Mouse (Mus musculus) thymus, postnatal 4 days (tissue): ENCODE measurements around the gene Dpp8.
"Not testable (repeated sequence)": the region's sequence is repeated elsewhere in the genome, so short reads cannot be mapped to it uniquely, and the experiment has no call there.

Source experiments
- DNase-seq: peaks from one replicate; pipeline ENCODE4 v3.0.0; 2021

The Dpp8 gene

DNA sequence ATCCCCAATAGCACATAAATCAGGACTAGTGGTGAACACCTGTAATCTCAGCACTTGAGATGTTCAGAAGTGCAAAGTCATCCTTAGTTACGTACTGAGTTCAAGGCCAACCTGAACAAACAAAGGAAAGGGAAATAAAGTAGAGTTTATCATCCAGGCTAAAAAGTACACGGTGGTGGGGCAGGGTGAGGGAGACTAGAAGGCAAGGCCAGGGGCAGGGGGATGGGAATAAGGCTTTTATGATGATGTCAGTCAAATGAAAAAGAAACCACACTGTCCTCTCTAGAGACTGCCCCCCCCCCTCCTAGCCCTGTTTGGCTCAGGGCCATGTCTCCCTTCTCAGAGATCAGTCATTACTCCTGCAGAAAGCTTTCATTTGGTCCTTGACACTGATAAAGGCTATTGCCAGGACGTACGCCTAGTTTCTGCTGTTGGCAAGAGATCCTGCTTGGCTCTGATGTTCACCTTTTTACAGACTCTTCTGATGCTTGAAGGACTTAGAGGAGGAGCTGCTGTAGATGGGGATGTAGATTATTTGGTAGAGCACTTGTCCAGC is 9.6 kb upstream of the Dpp8 start:
- no peak for DNase-seq

DNA sequence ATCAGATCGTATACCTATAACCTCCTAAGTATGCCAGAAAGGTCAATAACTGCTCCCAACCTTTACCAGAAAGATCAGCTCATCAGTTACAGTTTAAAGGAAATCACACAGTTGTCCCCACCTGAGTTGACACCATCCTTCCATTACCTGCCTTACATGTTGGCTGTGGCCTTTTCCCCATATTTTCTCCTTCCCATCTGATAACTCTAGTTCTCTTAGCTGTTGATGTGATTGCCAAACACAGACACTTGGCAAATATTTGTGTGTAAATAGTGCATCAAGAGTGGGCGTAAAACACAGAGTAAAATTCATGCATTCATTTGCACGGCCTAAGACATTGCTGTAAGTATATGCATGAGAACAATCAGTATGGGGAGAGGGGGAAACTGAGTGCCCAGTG is 8.8 kb upstream of the Dpp8 start:
- DNase-seq: no peak

DNA sequence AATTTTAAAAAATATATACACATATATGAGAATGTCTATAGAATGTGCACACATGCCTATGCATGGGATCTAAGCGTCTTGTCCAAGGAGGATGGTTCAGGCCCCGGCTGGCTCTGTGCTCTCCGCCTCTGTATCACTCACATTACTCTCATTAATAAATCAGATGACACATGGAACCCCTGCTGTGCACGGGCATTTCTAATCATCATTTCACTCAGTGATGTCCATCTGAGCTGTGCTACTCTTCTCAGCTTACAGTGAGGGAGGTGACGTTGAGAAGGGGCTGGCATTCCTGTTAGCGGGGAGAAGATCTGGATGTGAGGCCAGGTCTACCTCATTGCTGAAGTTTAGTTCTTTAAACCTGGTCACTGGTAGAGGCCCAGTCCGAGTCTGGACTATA is 5.0 kb upstream of the Dpp8 start:
- no peak for DNase-seq

DNA sequence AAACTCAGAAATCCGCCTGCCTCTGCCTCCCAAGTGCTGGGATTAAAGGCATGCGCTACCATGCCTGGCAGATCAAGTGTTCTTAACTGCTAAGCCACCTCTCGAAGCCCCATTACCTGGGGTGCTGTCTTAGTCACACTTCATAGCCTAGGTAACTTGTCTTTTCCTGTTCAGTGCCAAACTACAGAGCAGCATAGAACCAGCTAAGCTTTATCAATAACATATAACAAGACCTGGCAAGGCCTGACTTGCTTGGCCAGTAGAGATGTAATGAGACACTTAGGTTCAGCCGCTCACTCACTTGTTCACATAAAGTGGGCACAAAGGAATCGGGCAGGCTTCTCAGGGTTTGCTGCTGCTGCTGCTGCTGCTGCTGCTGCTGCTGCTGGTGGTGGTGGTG is 3.9 kb upstream of the Dpp8 start:
- no peak for DNase-seq

DNA sequence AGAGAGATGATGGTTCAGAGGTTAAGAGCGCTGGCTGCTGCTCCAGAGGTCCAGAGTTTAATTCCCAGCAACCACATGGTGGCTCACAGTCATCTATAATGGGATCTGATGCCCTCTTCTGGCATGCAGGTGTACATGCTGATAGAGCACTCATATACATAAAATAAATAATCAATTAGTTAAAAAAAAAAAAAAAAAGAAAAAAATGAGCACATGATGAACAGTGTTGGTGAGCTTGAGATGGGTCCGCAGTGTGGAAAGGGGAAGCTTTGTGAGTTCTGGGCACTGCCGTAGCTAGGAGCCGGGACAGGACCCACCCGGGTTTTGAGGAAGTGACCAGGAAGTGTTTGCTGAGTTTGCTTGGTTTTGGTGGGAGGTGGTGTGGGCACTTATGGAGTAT is 859 bp upstream of the Dpp8 start:
- DNase-seq: peak; percentile 19

DNA sequence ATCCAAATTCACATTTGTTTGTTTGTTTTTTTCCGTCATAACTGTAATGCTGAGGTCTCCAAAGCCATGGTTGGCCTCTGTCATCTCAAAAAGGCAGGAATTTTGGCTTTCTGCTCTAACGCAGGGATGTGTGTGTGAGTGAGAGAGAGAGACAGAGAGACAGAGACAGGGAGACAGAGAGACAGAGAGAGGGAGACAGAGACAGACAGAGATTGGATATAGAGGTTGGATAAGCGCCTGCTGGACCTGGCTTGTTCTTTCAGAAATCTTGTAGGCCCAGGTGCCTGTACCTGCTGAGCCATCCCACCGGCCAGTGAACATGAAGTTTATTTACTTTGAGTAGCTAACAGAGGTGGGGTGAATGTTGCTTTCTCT is 333 bp upstream of the Dpp8 start:
- no peak for DNase-seq

DNA sequence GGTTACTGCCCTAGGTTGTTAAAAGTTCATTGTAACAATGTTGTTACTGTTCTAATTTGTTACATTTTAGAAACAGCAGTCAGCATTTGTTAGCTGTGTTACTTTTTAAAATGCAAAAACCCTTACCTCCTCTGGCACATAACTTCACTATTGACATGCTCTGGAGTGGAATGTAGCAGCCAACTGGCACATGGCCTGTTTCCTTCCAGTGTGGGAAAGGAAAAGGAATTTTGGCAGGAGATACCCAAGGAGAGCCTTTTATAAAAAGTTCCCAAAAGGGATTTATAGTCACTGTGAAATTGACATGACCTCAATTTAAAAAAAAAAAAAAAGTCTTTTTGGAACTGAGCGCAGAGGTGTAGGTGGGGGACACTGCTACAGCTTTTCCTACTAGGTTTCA is 4.2 kb downstream of the Dpp8 start:
- DNase-seq: no peak

DNA sequence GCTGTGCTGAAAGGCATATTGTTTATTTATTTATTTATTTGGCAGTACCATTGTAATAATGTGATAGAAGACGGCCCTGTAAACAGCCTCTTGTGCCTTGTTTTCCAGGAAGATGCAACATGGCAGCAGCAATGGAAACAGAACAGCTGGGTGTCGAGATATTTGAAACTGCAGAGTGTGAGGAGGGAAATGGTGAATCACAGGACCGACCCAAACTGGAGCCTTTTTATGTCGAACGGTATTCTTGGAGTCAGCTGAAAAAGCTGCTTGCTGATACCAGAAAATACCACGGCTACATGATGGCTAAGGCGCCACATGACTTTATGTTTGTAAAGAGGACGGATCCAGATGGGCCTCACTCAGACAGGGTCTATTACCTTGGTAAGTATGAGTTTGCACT is 4.6 kb downstream of the Dpp8 start:
- no peak for DNase-seq

DNA sequence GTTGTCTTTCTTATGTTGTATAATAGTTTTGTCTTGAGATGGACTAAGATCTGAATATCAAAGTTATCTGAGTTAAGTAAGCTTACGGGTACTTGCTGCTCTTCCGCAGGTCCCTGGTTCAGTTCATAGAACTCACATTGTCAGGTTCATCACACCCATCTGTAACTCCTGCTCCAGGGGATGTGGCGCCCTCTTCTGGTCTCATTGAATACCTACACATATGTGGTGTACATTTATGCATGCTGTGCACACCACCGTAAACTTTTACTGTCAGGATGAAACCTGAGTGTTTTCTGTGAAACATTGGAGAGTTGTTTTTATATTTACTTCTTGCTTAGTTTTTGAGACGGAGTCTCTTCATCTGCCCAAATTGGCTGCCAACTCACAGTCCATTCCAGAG is 9.2 kb downstream of the Dpp8 start:
- peak; percentile 34 for DNase-seq

DNA sequence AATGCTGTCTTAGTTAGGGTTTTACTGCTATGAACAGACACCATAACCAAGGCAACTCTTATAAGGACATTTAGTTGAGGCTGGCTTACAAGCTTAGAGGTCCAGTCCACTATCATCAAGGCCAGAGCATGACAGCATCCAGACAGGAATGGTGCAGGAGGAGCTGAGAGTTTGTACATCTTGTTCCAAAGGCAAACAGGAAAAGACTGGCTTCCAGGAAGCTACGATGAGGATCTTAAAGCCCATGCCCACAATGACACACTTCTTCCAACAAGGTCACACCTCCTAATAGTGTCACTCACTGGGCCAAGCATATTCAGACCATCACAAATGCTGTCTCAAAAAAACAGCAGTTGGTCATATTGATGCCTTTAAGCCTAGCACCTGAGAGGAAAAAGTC is 14.8 kb downstream of the Dpp8 start:
- DNase-seq: no peak

DNA sequence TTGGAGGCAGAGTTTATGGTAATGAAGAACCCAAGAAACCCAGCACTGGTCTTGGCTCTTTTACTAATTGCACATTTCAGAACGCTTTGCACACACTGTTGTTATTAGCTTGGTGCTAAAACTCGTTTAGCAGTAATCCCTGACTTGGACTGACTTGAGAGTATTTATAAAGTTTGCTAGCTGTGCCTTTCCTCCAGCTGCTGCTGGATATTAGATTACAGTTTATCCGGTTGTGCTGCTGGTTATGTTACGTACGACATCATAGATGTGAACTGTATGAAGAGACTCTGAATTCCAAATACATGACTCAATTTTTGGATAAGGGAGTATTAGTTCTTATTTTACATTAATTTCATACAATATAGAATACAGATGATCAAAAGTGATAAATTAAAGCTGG is 17.2 kb downstream of the Dpp8 start:
- DNase-seq: no peak

DNA sequence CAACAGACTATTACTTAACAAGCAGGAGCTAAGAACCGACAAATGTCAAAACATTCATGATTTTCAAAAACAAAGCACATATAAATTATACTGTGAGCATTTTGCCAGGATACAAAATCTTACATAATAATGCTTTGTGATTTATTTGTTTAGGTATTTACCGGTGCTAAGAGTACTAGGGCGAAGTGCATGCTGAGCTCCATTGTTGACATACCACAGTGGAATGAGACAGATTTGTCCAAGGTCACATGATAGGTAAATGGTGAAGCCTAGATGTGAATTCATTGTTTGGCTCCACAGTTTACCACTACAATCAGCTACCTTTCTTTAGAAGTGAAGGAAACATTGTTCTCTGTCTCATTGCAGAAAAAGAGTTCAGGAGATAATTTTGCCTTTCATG is 18.8 kb downstream of the Dpp8 start:
- no peak for DNase-seq

DNA sequence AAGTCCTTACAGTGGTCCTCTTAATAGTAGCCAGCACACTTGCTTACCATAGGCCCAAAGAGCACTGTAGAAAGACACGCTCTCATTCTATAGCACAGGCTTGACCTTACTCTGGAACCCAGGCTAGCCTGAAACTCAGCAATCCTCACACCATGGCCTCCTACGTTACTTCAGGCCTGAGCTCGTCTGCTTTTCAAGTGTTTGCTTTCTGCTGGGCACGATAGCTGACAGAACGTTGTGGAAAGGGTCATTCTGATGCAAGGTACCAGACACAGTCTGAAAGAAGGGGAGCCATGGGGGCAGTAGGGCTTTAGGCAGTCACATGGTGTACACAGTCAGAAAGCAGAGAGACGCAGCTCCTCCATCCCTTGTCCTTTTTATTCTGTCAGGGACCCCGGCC is 32.0 kb downstream of the Dpp8 start:
- no peak for DNase-seq

DNA sequence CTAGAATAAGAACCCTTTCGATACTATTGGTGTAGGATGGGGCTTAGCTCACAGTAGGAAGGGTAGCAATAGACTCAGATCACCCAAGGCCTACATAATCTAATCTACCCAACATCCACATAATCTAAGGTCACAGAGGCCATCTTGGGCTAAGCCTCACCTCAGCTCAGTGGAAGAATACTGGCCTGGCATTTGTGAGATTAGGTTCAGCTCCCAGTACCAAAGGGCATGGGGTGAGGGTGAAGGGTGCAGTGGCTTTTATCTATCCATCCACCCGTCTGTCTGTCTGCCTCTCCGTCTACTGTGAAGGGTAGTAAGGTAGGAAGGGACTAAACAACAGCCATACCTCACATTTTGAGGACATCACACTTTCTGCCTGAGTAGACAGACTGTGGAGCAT is 38.4 kb downstream of the Dpp8 start:
- no peak for DNase-seq

DNA sequence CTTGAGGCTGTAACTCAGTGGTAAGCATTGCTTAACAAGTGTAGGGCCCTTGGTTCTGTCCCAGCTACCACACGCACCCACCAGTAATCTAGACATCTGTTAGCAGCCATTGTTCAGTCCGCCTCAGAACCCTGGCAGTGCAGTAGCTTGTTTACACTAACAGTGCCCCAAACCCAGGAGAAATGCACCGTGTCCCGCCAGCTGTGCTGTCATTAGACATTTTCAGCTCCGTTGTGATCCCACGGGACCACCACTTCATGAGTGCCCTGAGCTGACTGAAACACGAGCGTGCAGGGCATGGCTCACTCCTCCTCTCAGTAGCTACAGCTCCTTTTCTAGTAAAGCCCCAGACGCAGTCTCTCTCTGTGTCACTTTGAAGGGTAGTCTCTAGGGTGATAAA is 41.3 kb downstream of the Dpp8 start:
- DNase-seq: no peak

DNA sequence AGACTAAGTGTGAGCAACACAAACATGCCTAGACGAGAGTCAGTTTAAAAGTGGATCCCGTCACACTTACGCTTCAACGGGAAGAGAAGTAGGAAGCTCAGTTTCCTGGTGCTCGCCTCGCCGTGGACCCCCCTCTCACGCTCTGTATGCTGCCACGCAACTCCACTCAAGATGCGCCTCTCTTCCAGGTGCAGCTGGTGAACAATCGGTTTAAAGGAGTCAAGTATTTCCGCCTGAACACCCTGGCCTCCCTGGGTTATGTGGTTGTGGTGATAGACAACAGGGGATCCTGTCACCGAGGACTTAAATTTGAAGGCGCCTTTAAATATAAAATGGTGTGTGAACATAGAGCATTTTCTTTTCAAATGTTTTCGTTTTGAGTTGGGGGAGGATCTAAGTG is 42.0 kb downstream of the Dpp8 start:
- peak; percentile 62 for DNase-seq

DNA sequence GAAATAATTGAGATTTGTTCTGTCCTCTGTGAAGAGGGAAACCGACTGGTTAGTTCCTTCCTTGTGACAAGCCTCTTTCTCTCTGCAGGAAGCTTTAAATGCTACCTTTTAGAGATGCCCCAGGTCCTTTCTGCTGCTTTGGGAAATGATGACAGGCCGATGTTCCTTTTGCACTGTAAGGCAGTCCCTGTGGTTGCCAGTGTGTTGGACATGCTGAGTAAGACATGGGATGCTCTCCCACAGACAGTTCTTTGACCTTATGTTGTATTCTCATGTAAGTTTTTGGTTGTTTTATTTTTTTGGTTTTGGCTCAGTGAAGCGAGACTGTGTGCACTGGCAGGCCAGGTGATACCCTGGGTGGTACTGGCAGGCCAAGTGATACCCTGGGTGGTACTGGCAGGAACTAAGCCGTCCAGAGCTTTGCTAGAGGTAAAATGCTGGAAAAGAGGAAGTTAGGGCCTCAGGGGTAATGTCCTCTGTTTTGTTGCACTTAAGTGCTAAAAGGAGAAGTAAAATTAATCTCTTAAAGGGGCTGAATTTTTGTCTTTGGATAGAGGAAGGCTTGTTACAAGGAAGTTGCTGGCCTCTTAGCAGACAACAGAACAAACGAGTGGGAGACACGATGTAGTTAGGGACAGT is 42.8 kb downstream of the Dpp8 start:
- no peak for DNase-seq

DNA sequence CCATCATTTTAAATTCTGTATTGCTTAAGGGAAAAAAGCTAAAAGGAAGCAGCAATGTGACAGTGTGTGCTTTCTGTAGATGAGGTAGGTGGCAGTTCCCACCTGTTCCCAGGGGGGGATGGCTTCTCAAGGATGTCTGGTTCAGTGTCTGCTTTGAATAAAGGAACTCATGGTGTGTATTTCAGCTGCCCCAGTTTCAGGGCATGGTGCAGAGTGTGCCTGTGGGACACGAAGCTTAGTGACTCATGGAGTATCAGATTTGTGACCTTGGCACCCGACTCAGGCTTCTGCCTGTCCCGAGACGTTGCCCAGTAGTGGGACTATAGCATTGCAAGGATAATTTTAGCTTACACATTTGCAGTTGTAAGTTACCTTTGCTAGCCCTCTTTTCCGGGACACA is 45.3 kb downstream of the Dpp8 start:
- DNase-seq: no peak

DNA sequence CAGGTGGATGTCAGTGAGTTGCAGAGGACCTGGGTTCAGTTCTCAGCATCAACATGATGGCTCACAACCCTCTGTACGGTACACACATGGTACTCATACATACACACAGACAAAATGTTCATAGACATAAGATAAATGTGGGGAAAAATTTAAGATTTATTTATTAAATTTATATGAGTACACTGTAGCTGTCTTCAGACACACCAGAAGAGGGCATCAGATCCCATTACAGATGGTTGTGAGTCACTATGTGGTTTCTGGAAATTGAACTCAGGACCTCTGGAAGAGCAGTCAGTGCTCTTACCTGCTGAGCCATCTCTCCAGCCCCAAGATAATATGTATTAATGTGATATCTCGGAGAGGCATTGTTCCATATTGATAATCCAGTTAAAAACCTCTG is 47.9 kb downstream of the Dpp8 start:
- DNase-seq: not testable (repeated sequence)

DNA sequence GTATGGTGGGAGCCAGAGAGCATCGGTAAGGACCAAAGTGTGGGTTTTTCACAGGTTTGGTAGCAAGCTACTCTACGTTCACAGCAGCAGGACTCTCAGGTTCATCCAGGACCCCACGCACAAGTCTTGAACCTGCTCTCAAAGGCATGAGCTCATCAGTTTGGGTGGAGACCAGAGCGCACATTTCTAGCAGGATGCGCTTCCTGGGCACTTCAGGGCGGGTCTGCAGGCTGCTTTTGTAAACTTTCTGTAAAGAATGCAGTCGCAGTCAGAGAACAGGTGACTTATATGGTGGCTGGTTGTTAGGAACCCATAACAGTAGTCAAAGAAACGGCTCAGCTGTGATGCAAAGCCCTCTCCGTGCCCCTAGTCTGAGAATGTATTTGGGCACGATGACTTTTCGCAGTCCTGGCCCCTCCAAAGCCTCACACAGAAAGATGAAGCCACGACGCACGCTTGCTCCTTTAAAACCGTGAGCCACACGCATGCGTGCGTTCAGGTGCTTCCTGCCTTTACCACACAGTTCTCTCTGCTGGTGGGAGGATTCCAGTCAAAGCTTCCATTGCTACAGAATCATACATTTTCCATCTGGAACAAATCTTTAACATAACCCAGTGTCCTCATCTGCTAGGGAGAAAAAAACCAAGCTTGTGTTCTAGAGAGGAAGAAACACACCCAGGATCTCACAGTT is 51.0 kb downstream of the Dpp8 start:
- no peak for DNase-seq

DNA sequence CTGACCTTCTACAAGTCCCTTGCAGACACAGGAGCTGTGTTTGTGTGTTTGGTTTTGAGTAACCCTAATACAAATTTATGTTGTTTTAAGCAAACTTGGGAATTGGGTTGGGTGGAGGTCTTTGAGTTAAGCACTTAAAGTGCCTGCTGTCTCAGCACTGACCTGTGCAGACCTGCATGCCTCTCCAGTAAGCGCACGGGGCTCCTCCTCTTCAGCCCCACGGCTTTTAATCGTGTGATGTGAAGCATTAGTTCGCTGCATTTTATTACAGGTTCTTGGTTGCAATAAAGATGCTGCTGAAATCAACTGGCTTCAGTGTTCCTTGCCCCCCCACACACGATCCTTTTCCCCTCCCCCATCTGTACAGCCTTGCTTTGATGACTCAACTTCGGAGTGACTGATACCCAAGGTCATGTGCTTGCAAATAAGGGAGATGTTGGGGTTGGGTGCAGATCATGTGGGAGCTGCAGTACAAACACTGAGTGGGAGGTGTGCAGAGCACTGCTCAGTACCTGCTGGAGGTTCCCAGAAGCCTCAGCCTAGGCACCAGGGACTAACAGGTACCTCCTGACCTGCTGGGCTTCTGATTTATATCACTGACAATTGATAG is 52.1 kb downstream of the Dpp8 start:
- no peak for DNase-seq

DNA sequence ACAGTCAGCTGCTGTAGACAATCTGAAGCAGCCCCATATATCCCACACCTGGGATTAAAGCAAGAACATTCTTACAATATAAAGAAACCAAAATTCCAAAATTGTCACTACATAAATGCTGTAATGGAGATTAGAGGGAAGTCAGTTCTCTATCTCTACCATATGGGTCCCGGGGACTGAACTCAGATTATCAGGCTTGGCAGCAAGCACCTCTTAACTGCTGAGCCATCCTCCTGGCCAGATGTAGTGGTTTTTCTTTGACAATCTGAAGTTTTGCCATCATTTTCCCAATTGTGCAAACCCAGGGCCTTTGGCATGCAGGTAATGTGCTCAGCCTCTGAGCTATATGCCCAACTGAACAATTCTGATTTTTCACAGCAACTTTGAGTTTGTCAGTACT is 53.1 kb downstream of the Dpp8 start:
- no peak for DNase-seq

DNA sequence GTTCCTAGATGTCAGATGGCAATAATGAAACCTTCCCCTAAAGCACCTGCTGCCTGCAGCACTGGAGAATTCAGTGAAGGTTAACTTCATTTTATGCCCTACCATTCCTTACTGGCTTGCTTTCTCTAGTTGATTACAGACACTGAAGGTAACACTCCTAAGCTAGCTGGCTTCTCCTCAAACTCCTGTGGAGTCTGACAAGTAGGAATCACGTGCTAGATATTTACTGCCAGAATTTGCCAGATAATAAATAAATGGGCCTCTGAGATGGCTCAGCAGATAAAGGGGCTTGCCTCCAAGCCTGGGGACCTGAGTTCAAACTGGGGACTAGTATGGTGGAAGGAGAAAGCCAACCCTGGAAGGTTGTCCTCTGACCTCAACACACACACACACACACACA is 54.6 kb downstream of the Dpp8 start:
- no peak for DNase-seq

DNA sequence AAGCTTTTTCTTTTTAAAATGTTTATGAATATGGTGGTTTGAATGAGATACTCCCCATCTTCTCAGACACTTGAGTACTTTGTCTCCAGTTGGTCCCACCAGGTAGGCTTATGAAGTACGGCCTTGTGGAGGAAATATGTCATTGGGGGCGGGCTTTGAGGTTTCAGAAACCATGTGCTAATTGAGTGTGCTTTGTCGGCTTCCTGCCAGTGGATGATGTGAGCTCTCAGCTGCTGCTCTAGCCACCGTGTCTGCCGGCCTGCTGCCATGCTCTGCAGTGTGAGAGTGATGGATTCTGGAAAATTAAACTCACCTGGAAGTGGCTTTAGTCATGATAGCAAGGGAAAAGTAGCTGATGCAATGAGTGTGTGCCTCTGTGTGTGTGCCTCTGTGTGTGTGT is 55.3 kb downstream of the Dpp8 start:
- peak; percentile 49 for DNase-seq

DNA sequence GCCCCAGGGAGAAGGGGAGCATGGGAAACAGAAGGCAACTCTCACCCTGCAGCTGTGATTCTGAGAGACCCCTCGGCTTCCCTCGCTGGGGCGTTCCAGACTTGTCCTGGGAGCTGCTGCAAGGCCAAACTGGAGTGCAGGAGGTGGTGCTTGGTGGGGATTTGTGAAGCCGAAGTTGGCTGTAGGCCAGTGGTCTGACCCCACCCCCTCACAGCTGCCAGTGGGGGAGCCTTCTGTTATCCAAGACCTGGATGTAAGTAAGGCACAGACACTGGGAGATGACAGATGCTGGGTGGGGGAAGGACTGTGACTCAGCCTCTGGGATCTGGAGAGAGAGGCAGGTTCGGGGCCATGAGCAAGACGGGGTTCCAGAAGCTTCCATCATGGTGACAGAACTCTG is 62.0 kb downstream of the Dpp8 start:
- no peak for DNase-seq
